Mouse (Mus musculus) bone marrow, adult 2 months (tissue): ENCODE data around the gene Fam171b. TPM values are rescaled to one million over a fixed set of nuclear protein-coding genes. Genes with fewer than 3 reads are reported as not detected.

ENCODE experiments used
- H3K27ac ChIP-seq: fragments of 200-500 bp; 2 replicates; pipeline ENCODE4 v1.5.1; 2012; ENCODE audit warnings: low read depth, mild to moderate bottlenecking, control low read depth, inconsistent platforms, low read length; ENCODE audit not compliant: control insufficient read depth, poor library complexity, insufficient read depth
- H3K4me1 ChIP-seq: fragments of 200-500 bp; 2 replicates; pipeline ENCODE4 v1.6.1; 2011; ENCODE audit warnings: low read length; ENCODE audit not compliant: control insufficient read depth, insufficient read depth
- H3K4me3 ChIP-seq: fragments of 200-500 bp; replicated peaks from 2 replicates; pipeline ENCODE3; 2011; ENCODE audit warnings: mild to moderate bottlenecking, low read depth, low read length, control low read depth; ENCODE audit not compliant: control insufficient read depth
- CTCF ChIP-seq: fragments of 200-500 bp; IDR thresholded peaks from 2 replicates; pipeline ENCODE4 v1.5.1; 2011; ENCODE audit warnings: low read length, control low read depth; ENCODE audit not compliant: control insufficient read depth, insufficient read depth
- POLR2A ChIP-seq: fragments of 200-500 bp; IDR thresholded peaks from 2 replicates; pipeline ENCODE4 v1.6.1; 2011; ENCODE audit warnings: low read depth, mild to moderate bottlenecking, control low read depth, low read length, borderline replicate concordance; ENCODE audit not compliant: control insufficient read depth
- WGBS: fragments of 180-500 bp; shearing (Covaris S2); methylation state at CpG from one replicate; pipeline ENCODE4 v1.1.7; 2018; 5-methylcytosine and 5-hydroxymethylcytosine counted together
- polyA plus RNA-seq: library from polyadenylated mRNA; stranded (reverse); fragments of >200 nt; gene quantifications from 2 replicates; pipeline ENCODE4 v1.2.4, GENCODE M21; 2011; ENCODE audit warnings: low replicate concordance; ENCODE audit not compliant: missing spikeins, insufficient read depth, insufficient read length

Gene Fam171b
- polyA plus RNA-seq, 1 experiment: not detected

GRCm38 (mm10) chr2:83848495-83848894 lies 36.1 kb downstream of the Fam171b start:
- Histone ChIP-seq H3K27ac (no peak overlapping the region), H3K4me3 (no peak overlapping the region), H3K4me1 (no peaks in the 10 kb centered on the region)
- WGBS: 77% methylated on average over 3 of the region's 3 CpGs
- TF ChIP-seq CTCF (no peak), POLR2A (no peak)

GRCm38 (mm10) chr2:83853423-83853822 lies 41.0 kb downstream of the Fam171b start:
- TF ChIP-seq CTCF (no peak), POLR2A (no peak)
- WGBS: 83% methylated on average over 10 of the region's 10 CpGs
- H3K27ac ChIP-seq: no peak overlapping the region
- no peaks in the 10 kb centered on the region for H3K4me1 ChIP-seq
- H3K4me3 ChIP-seq: no peak overlapping the region

GRCm38 (mm10) chr2:83856236-83856635 lies 43.8 kb downstream of the Fam171b start:
- TF ChIP-seq POLR2A (no peak), CTCF (no peak)
- WGBS: 16% methylated on average over 4 of the region's 4 CpGs
- Histone ChIP-seq H3K4me1 (no peaks in the 10 kb centered on the region), H3K4me3 (no peak overlapping the region), H3K27ac (no peak overlapping the region)

GRCm38 (mm10) chr2:83883850-83884420 lies 71.5 kb downstream of the Fam171b start:
- H3K4me3 ChIP-seq: no peak overlapping the region

GRCm38 (mm10) chr2:83893701-83894100 lies 81.3 kb downstream of the Fam171b start:
- TF ChIP-seq CTCF (no peak), POLR2A (no peak)
- H3K27ac ChIP-seq: no peak overlapping the region
- no peak overlapping the region for H3K4me3 ChIP-seq
- no peaks in the 10 kb centered on the region for H3K4me1 ChIP-seq
- 70% methylated on average over 2 of the region's 2 CpGs for WGBS

More at GRCm38 (mm10) chr2:83883850-83884420, 71.5 kb downstream of the Fam171b start:
- TF ChIP-seq CTCF (no peak), POLR2A (no peak)
- Histone ChIP-seq H3K27ac (no peak overlapping the region), H3K4me1 (no peaks in the 10 kb centered on the region)
- 76% methylated on average over 6 of the region's 6 CpGs for WGBS

- WGBS: 71% methylated on average over 2 of the region's 2 CpGs
- no peak for TF ChIP-seq POLR2A
- TF ChIP-seq CTCF: no peak
- no peak overlapping the region for H3K4me3 ChIP-seq
- no peak overlapping the region for H3K27ac ChIP-seq
- H3K4me1 ChIP-seq: no peaks in the 10 kb centered on the region
Observed at GRCm38 (mm10) chr2:83901896-83902540, 89.6 kb downstream of the Fam171b start.

GRCm38 (mm10) chr2:83929478-83930088 lies 117.1 kb downstream of the Fam171b start:
- no peak overlapping the region for H3K4me3 ChIP-seq
- H3K27ac ChIP-seq: no peak overlapping the region
- no peaks in the 10 kb centered on the region for H3K4me1 ChIP-seq
- 5% methylated on average over 2 of the region's 2 CpGs for WGBS
- no peak for TF ChIP-seq POLR2A
- TF ChIP-seq CTCF: no peak

Other genes starting within 250 kb of the Fam171b start
- 49.7 and 67.0 TPM in 2 replicates for gene Zc3h15, start 168.2 kb upstream of the Fam171b start, polyA plus RNA-seq
- 17.6 and 24.7 TPM in 2 replicates for gene Itgav, start 88.2 kb upstream of the Fam171b start, polyA plus RNA-seq
- not detected in 2 replicates for gene Zswim2, start 128.6 kb downstream of the Fam171b start, polyA plus RNA-seq
- not detected in 2 replicates for gene Gm13698, start 143.1 kb downstream of the Fam171b start, polyA plus RNA-seq
- not detected in 2 replicates for gene Gm13693, start 148.9 kb downstream of the Fam171b start, polyA plus RNA-seq
- gene Gm13695, start 154.7 kb downstream of the Fam171b start, polyA plus RNA-seq: not detected in 2 replicates
- gene Gm13696, start 160.5 kb downstream of the Fam171b start, polyA plus RNA-seq: not detected in 2 replicates
- not detected in 2 replicates for gene Gm13694, start 166.3 kb downstream of the Fam171b start, polyA plus RNA-seq
- not detected in 2 replicates for gene Gm13697, start 172.1 kb downstream of the Fam171b start, polyA plus RNA-seq
- gene Gm13691, start 177.9 kb downstream of the Fam171b start, polyA plus RNA-seq: not detected in 2 replicates